Mouse (Mus musculus) induced T-regulatory cell, adult 2 months (primary cell): ENCODE measurements around the gene Myh7b.
A peak's percentile ranks its signal among the peaks of the same experiment; 100 is the strongest.
"Not testable (repeated sequence)": the region's sequence is repeated elsewhere in the genome, so short reads cannot be mapped to it uniquely, and the experiment has no call there.

Experiments used
- DNase-seq: peaks from one replicate; pipeline ENCODE4 v3.0.0-alpha.2; 2012; ENCODE audit warnings: low read depth

The Myh7b gene

GRCm38 (mm10) chr2:155604560-155605235, 6.3 kb upstream of the Myh7b start:
- no peak for DNase-seq

- not testable (repeated sequence) for DNase-seq
Measured at GRCm38 (mm10) chr2:155605236-155605589, 5.8 kb upstream of the Myh7b start.

GRCm38 (mm10) chr2:155606360-155606759, 4.7 kb upstream of the Myh7b start:
- DNase-seq, result no peak

GRCm38 (mm10) chr2:155611834-155612550, 980 bp downstream of the Myh7b start:
- DNase-seq, result no peak

GRCm38 (mm10) chr2:155613326-155613755, 2.3 kb downstream of the Myh7b start:
- peak; percentile 86 for DNase-seq

GRCm38 (mm10) chr2:155613953-155614352, 2.9 kb downstream of the Myh7b start:
- no peak for DNase-seq

GRCm38 (mm10) chr2:155616971-155617370, 6.0 kb downstream of the Myh7b start:
- no peak for DNase-seq

GRCm38 (mm10) chr2:155619817-155620216, 8.8 kb downstream of the Myh7b start:
- peak; percentile 85 for DNase-seq

- no peak for DNase-seq
Measured at GRCm38 (mm10) chr2:155622606-155623005, 11.6 kb downstream of the Myh7b start.

GRCm38 (mm10) chr2:155623996-155624395, 13.0 kb downstream of the Myh7b start:
- no peak for DNase-seq

- DNase-seq, result peak; percentile 86
Measured at GRCm38 (mm10) chr2:155624730-155625129, 13.7 kb downstream of the Myh7b start.

GRCm38 (mm10) chr2:155626277-155626676, 15.3 kb downstream of the Myh7b start:
- no peak for DNase-seq

- DNase-seq, result peak; percentile 83
Measured at GRCm38 (mm10) chr2:155627030-155627738, 16.2 kb downstream of the Myh7b start.

GRCm38 (mm10) chr2:155628112-155628511, 17.1 kb downstream of the Myh7b start:
- DNase-seq, result no peak

- DNase-seq, result no peak
Measured at GRCm38 (mm10) chr2:155628519-155628918, 17.5 kb downstream of the Myh7b start.

- DNase-seq, result peak; percentile 30
Measured at GRCm38 (mm10) chr2:155629231-155629661, 18.2 kb downstream of the Myh7b start.

GRCm38 (mm10) chr2:155630153-155630552, 19.1 kb downstream of the Myh7b start:
- no peak for DNase-seq

GRCm38 (mm10) chr2:155630590-155631416, 19.8 kb downstream of the Myh7b start:
- no peak for DNase-seq

- DNase-seq, result no peak
Measured at GRCm38 (mm10) chr2:155632138-155632936, 21.3 kb downstream of the Myh7b start.

- DNase-seq, result no peak
Measured at GRCm38 (mm10) chr2:155633121-155633520, 22.1 kb downstream of the Myh7b start.

- DNase-seq, result no peak
Measured at GRCm38 (mm10) chr2:155633731-155634130, 22.7 kb downstream of the Myh7b start.
